Mouse (Mus musculus) midbrain, embryonic 16.5 days (tissue): ENCODE data around the gene Erh. TPM values are rescaled to one million over a fixed set of nuclear protein-coding genes. Genes with fewer than 3 reads are reported as not detected.

Source experiments
- ATAC-seq: fragments of 200-750 bp; cut with Nextera tagmentation; 2 replicates; pipeline ENCODE4 v1.8.0; 2017; ENCODE audit warnings: moderate TSS enrichment
- H3K27ac ChIP-seq: fragments of 300-500 bp; sonication (generic); 2 replicates; pipeline ENCODE4 v1.5.1; 2014; ENCODE audit warnings: mild to moderate bottlenecking, low read length, mixed read lengths
- H3K27me3 ChIP-seq: fragments of 300-500 bp; sonication (generic); 2 replicates; pipeline ENCODE4 v1.6.1; 2014; ENCODE audit warnings: low read depth, low read length, mixed read lengths; ENCODE audit not compliant: control insufficient read depth, insufficient read depth
- H3K36me3 ChIP-seq: fragments of 300-500 bp; sonication (generic); 2 replicates; pipeline ENCODE4 v1.6.1; 2014; ENCODE audit warnings: mild to moderate bottlenecking, low read length, moderate library complexity, mixed read lengths; ENCODE audit not compliant: control insufficient read depth, insufficient read depth
- H3K4me1 ChIP-seq: fragments of 300-500 bp; sonication (generic); 2 replicates; pipeline ENCODE4 v1.6.1; 2014; ENCODE audit warnings: mild to moderate bottlenecking, low read length, mixed read lengths; ENCODE audit not compliant: control insufficient read depth, insufficient read depth
- H3K4me2 ChIP-seq: fragments of 300-500 bp; sonication (generic); 2 replicates; pipeline ENCODE4 v1.6.1; 2014; ENCODE audit warnings: mild to moderate bottlenecking, low read length, mixed read lengths
- H3K4me3 ChIP-seq: fragments of 300-500 bp; sonication (generic); 2 replicates; pipeline ENCODE4 v1.5.1; 2014; ENCODE audit warnings: low read depth, mild to moderate bottlenecking, low read length, moderate library complexity, mixed read lengths
- H3K9ac ChIP-seq: fragments of 300-500 bp; sonication (generic); 2 replicates; pipeline ENCODE4 v1.6.1; 2014; ENCODE audit warnings: low read depth, low read length, mixed read lengths
- H3K9me3 ChIP-seq: fragments of 300-500 bp; sonication (generic); replicated peaks from 2 replicates; pipeline ENCODE4 v1.6.1; 2014; ENCODE audit warnings: mild to moderate bottlenecking, low read length, mixed read lengths; ENCODE audit not compliant: control insufficient read depth, poor library complexity, severe bottlenecking
- WGBS: fragments of 180-500 bp; shearing (Covaris S2); extraction: QIAGEN DNeasy Blood & Tissue Kit; methylation state at CpG from one replicate; pipeline ENCODE4 v1.1.7; 2014; 5-methylcytosine and 5-hydroxymethylcytosine counted together
- polyA plus RNA-seq: library from polyadenylated mRNA; unstranded; fragments of >200 nt; fragmentation: Nextera tagmentation; extraction: Ambion mirVana; gene quantifications from 2 replicates; pipeline ENCODE4 v1.2.1, GENCODE M21; 2015

Erh gene
- polyA plus RNA-seq, 1 experiment from 2014 or later = 253 TPM

DNA sequence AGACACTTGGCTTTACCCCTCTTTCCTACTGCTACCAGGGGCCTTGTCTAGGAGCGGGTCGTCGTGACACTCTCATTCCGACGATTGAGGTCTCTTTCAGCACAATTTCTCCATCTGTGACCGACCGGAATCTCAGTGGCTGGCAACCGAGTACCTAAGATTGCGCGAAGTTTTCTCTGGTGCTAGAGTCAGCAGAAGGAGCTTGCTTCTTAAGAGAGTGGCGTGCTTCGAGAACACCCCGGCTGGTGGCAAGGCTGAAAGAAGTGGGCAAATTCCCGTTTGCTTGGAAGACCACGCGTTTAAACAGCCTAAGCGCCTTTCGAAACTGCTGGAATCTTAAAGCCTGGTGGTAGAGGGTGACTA is 346 bp upstream of the Erh start:
- H3K4me2 ChIP-seq = peak overlapping the region; percentile 84
- no peak; the same call in 1 of the 2 replicates for ATAC-seq
- no peak overlapping the region for H3K27ac ChIP-seq
- peak overlapping the region; percentile 62 for H3K9ac ChIP-seq
- peaks cover 8% of the 10 kb centered on the region for H3K36me3 ChIP-seq
- no peaks in the 10 kb centered on the region for H3K27me3 ChIP-seq
- no peaks in the 10 kb centered on the region for H3K9me3 ChIP-seq
- 10% methylated on average over 18 of the region's 18 CpGs for WGBS
- peak overlapping the region; percentile 99 for H3K4me3 ChIP-seq
- H3K4me1 ChIP-seq = peaks cover 49% of the 10 kb centered on the region

DNA sequence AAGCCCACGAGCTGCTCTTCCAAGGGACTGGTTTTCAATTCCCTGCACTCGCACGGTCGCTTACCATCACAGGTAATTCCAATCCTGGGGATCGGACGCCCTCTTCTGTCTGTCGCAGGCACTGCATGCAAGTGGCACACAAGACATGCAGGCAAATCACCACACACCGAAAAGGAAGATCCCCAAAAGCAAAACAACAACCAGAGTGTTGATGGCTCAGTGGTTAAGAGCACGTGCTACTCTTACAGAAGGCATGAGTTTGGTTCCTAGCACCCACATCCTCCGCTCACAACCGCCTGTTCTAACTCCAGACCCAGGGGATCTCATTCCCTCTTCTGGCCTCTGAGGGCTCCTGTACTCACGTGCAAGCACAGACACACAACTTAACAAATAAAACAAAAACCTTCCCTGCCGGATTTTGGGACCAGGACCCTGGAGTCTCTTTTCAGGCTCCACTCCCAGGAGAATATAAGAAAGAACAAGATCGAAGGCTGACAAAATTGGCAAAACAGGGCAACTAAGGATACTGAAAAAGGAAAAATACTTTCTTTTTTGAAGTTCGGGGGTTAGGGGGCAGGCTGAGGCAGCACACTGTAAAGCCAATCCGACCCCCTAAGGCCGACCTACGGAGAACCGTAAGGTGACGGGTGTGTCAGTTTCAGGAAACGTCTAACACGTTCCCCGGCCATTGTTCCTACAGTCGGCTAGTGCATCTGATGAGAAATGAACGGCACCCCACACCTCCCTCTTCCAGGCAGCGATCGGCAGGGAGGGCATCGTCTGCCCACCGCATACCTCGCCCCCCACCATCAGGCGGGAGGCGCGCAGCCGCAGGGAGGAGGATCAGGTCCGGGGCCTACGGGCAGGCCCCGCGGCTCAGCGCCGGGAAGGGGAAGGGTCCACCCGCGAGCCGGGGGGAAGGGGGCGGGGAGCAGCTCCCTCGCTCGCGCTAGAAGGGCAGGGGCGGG is 1.1 kb downstream of the Erh start:
- ATAC-seq = peak; percentile 77; the same call in 1 of the 2 replicates
- no peaks in the 10 kb centered on the region for H3K27me3 ChIP-seq
- peak overlapping the region; percentile 92 for H3K27ac ChIP-seq
- H3K4me2 ChIP-seq = peak overlapping the region; percentile 96
- WGBS = 2% methylated on average over 42 of the region's 48 CpGs
- peak overlapping the region; percentile 99 for H3K4me3 ChIP-seq
- H3K9ac ChIP-seq = peak overlapping the region; percentile 94
- peaks cover 18% of the 10 kb centered on the region for H3K36me3 ChIP-seq
- H3K4me1 ChIP-seq = peaks cover 42% of the 10 kb centered on the region
- no peaks in the 10 kb centered on the region for H3K9me3 ChIP-seq

DNA sequence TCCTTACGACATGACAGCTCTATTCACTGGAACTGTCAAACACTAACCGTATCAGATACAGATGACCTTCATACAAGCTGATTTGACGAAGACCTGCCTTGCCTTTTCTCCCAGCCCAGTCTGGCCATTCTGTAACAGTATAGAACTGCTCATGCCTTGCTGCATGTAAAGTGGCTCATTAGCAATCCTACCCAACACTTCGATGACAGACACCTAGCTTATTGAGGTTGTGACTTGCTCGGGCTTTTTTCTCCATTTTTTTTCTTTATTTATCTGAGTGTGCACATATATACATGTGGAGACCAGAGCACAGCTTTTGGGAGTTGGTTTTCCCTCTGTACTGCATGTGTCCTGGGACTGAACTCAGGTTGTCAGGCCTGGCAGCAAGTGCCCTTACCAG is 12.4 kb downstream of the Erh start:
- 82% methylated on average over 5 of the region's 5 CpGs for WGBS
- peaks cover 23% of the 10 kb centered on the region for H3K36me3 ChIP-seq
- H3K9ac ChIP-seq = no peak overlapping the region
- H3K27me3 ChIP-seq = no peaks in the 10 kb centered on the region
- H3K4me3 ChIP-seq = no peak overlapping the region
- no peak for ATAC-seq
- no peak overlapping the region for H3K4me2 ChIP-seq
- no peak overlapping the region for H3K27ac ChIP-seq
- no peaks in the 10 kb centered on the region for H3K9me3 ChIP-seq
- H3K4me1 ChIP-seq = no peaks in the 10 kb centered on the region

- Histone ChIP-seq H3K4me2 (no peak overlapping the region), H3K27me3 (no peaks in the 10 kb centered on the region), H3K9me3 (no peaks in the 10 kb centered on the region), H3K4me3 (no peak overlapping the region), H3K27ac (no peak overlapping the region), H3K9ac (no peak overlapping the region), H3K4me1 (no peaks in the 10 kb centered on the region), H3K36me3 (no peaks in the 10 kb centered on the region)
- ATAC-seq = no peak
- WGBS = 83% methylated on average over 5 of the region's 5 CpGs
Measured at GRCm38 (mm10) chr12:80620501-80620900, 23.6 kb downstream of the Erh start.

- Histone ChIP-seq H3K36me3 (no peaks in the 10 kb centered on the region), H3K9me3 (no peaks in the 10 kb centered on the region)
Measured at GRCm38 (mm10) chr12:80615371-80616257, 28.5 kb downstream of the Erh start.

GRCm38 (mm10) chr12:80612113-80612791 is 31.9 kb downstream of the Erh start:
- Histone ChIP-seq H3K4me1 (no peaks in the 10 kb centered on the region), H3K4me2 (no peak overlapping the region), H3K9ac (no peak overlapping the region), H3K27ac (0 out of 2 replicates have a peak overlapping the region, but pooled peaks have one; percentile 12), H3K36me3 (no peaks in the 10 kb centered on the region), H3K27me3 (no peaks in the 10 kb centered on the region), H3K9me3 (no peaks in the 10 kb centered on the region), H3K4me3 (no peak overlapping the region)
- peak; percentile 66; the same call in 1 of the 2 replicates for ATAC-seq
- 55% methylated on average over 9 of the region's 9 CpGs for WGBS

More at GRCm38 (mm10) chr12:80615371-80616257, 28.5 kb downstream of the Erh start:
- 65% methylated on average over 7 of the region's 7 CpGs for WGBS
- Histone ChIP-seq H3K4me2 (no peak overlapping the region), H3K27me3 (no peaks in the 10 kb centered on the region), H3K9ac (no peak overlapping the region), H3K27ac (no peak overlapping the region), H3K4me3 (no peak overlapping the region), H3K4me1 (no peaks in the 10 kb centered on the region)
- no peak for ATAC-seq

DNA sequence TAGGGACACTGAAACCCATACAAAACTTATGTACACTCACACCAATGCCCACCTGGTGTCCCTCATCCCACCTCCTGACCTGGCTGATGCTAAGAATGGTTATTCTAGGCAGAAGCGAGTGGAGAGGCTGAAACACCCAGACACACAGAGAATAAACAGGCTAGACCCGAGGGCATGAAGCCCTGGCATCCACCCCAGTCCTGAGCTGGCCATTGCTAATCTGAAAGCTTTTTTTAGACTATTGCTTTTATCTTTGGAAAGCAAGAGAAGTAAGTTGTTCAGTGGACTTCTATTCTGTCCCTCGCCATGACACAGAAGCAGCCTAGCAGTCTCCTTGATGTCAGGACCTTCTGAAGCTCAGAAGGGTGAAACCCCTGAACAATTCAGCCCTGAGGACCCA is 34.2 kb downstream of the Erh start:
- no peaks in the 10 kb centered on the region for H3K36me3 ChIP-seq
- no peak overlapping the region for H3K9ac ChIP-seq
- no peak for ATAC-seq
- no peaks in the 10 kb centered on the region for H3K4me1 ChIP-seq
- H3K27ac ChIP-seq = no peak overlapping the region
- WGBS = 85% methylated on average over 3 of the region's 3 CpGs
- H3K4me2 ChIP-seq = no peak overlapping the region
- no peaks in the 10 kb centered on the region for H3K9me3 ChIP-seq
- no peak overlapping the region for H3K4me3 ChIP-seq
- no peaks in the 10 kb centered on the region for H3K27me3 ChIP-seq

GRCm38 (mm10) chr12:80608576-80608975 is 35.6 kb downstream of the Erh start:
- Histone ChIP-seq H3K4me3 (no peak overlapping the region), H3K4me2 (no peak overlapping the region), H3K4me1 (peaks cover 8% of the 10 kb centered on the region), H3K36me3 (no peaks in the 10 kb centered on the region), H3K27me3 (no peaks in the 10 kb centered on the region), H3K27ac (no peak overlapping the region), H3K9ac (no peak overlapping the region), H3K9me3 (no peaks in the 10 kb centered on the region)
- 97% methylated on average over 1 of the region's 1 CpGs for WGBS
- no peak for ATAC-seq
